Mouse (Mus musculus) heart, embryonic 16.5 days (tissue): ENCODE data around the gene Dctn2. TPM values are rescaled to one million over a fixed set of nuclear protein-coding genes. Genes with fewer than 3 reads are reported as not detected.

ENCODE experiments used
- polyA plus RNA-seq: library from polyadenylated mRNA; unstranded; fragments of >200 nt; fragmentation: Nextera tagmentation; extraction: Ambion mirVana; gene quantifications from 2 replicates; pipeline ENCODE4 v1.2.1, GENCODE M21; 2015

The Dctn2 gene
- polyA plus RNA-seq, 1 experiment from 2014 or later: 148 TPM

Other genes starting within 250 kb of the Dctn2 start
- 89.3 and 93.4 TPM in 2 replicates for gene Tsfm, start 235.5 kb upstream of the Dctn2 start, polyA plus RNA-seq
- gene Mettl1, start 225.0 kb upstream of the Dctn2 start, polyA plus RNA-seq: 28.3 and 30.6 TPM in 2 replicates
- 0.16 and 0.37 TPM in 2 replicates for gene Eef1akmt3, start 224.9 kb upstream of the Dctn2 start, polyA plus RNA-seq
- 0.08 and 0.14 TPM in 2 replicates for gene Cyp27b1, start 218.1 kb upstream of the Dctn2 start, polyA plus RNA-seq
- gene March9, start 206.2 kb upstream of the Dctn2 start, polyA plus RNA-seq: 0.12 and 0.32 TPM in 2 replicates
- 834 and 885 TPM in 2 replicates for gene Cdk4, start 202.8 kb upstream of the Dctn2 start, polyA plus RNA-seq
- gene Tspan31, start 196.1 kb upstream of the Dctn2 start, polyA plus RNA-seq: 110 and 112 TPM in 2 replicates
- gene Agap2, start 191.1 kb upstream of the Dctn2 start, polyA plus RNA-seq: 0.32 and 0.42 TPM in 2 replicates
- 55.9 and 57.5 TPM in 2 replicates for gene Os9, start 145.2 kb upstream of the Dctn2 start, polyA plus RNA-seq
- gene B4galnt1, start 101.1 kb upstream of the Dctn2 start, polyA plus RNA-seq: 3.4 and 6.5 TPM in 2 replicates
- gene Slc26a10, start 85.7 kb upstream of the Dctn2 start, polyA plus RNA-seq: 16.2 and 17.6 TPM in 2 replicates
- 26.0 and 27.0 TPM in 2 replicates for gene Arhgef25, start 76.3 kb upstream of the Dctn2 start, polyA plus RNA-seq
- gene Dtx3, start 70.6 kb upstream of the Dctn2 start, polyA plus RNA-seq: 69.9 and 72.5 TPM in 2 replicates
- gene Pip4k2c, start 54.8 kb upstream of the Dctn2 start, polyA plus RNA-seq: 26.3 and 27.2 TPM in 2 replicates
- gene Kif5a, start 3.0 kb upstream of the Dctn2 start, polyA plus RNA-seq: 0.36 and 0.70 TPM in 2 replicates
- gene Mbd6, start 22.6 kb downstream of the Dctn2 start, polyA plus RNA-seq: 11.4 and 11.7 TPM in 2 replicates
- 80.4 and 81.2 TPM in 2 replicates for gene Mars, start 45.4 kb downstream of the Dctn2 start, polyA plus RNA-seq
- 7.5 and 15.9 TPM in 2 replicates for gene Arhgap9, start 55.6 kb downstream of the Dctn2 start, polyA plus RNA-seq
- 0.91 and 1.4 TPM in 2 replicates for gene Gli1, start 75.6 kb downstream of the Dctn2 start, polyA plus RNA-seq
- 0.04 TPM in 1 of 2 replicates, not detected in the other for gene Inhbe, start 88.0 kb downstream of the Dctn2 start, polyA plus RNA-seq
- gene Inhbc, start 104.1 kb downstream of the Dctn2 start, polyA plus RNA-seq: not detected in 2 replicates
- 22.6 and 29.9 TPM in 2 replicates for gene R3hdm2, start 114.0 kb downstream of the Dctn2 start, polyA plus RNA-seq
- 0.46 and 0.84 TPM in 2 replicates for gene Stac3, start 235.3 kb downstream of the Dctn2 start, polyA plus RNA-seq
- 59.8 and 72.0 TPM in 2 replicates for gene Ndufa4l2, start 248.6 kb downstream of the Dctn2 start, polyA plus RNA-seq